Mouse (Mus musculus): ENCODE measurements around the gene Skor1. TPM values are rescaled to one million over a fixed set of nuclear protein-coding genes. Genes with fewer than 3 reads are reported as not detected.

Skor1 gene
- polyA plus RNA-seq, 1 experiment from 2014 or later = not detected

GRCm38 (mm10) chr9:63132673-63133601, 15.8 kb downstream of the Skor1 start:
- DNase-seq (peak; percentile 97), ATAC-seq (ENCODE audit: insufficient read depth) (peak; percentile 98)
- WGBS = 1% methylated on average over 48 of the region's 48 CpGs
- Histone ChIP-seq H3K4me2 (peak overlapping the region; percentile 87), H3K4me1 (ENCODE audit: insufficient read depth) (peaks cover 6% of the 10 kb centered on the region; the same call in 1 of the 2 replicates), H3K27ac (ENCODE audit: low read depth) (peak overlapping the region; percentile 80), H3K36me3 (ENCODE audit: insufficient read depth) (no peaks in the 10 kb centered on the region), H3K9ac (peak overlapping the region; percentile 74), H3K4me3 (ENCODE audit: low read depth, low read length) (peak overlapping the region; percentile 62), H3K27me3 (ENCODE audit: insufficient read depth, low read length) (peaks cover 44% of the 10 kb centered on the region), H3K9me3 (ENCODE audit: low read depth, low read length) (no peaks in the 10 kb centered on the region)
- TF ChIP-seq CTCF (IDR thresholded peaks at IDR 0.05; ENCODE audit: low read depth) = no peak

- H3K27ac ChIP-seq (ENCODE audit: low read depth) = peak overlapping the region; percentile 80
- no peaks in the 10 kb centered on the region for H3K36me3 ChIP-seq (ENCODE audit: insufficient read depth)
- DNase-seq (peak; percentile 58), ATAC-seq (ENCODE audit: insufficient read depth) (peak; percentile 16; the same call in 1 of the 2 replicates)
- peaks cover 6% of the 10 kb centered on the region; the same call in 1 of the 2 replicates for H3K4me1 ChIP-seq (ENCODE audit: insufficient read depth)
- WGBS = 3% methylated on average over 28 of the region's 28 CpGs
- H3K9ac ChIP-seq = peak overlapping the region; percentile 74
- peak overlapping the region; percentile 87 for H3K4me2 ChIP-seq
- H3K27me3 ChIP-seq (ENCODE audit: insufficient read depth, low read length) = peaks cover 36% of the 10 kb centered on the region
- no peaks in the 10 kb centered on the region for H3K9me3 ChIP-seq (ENCODE audit: low read depth, low read length)
- peak overlapping the region; percentile 62 for H3K4me3 ChIP-seq (ENCODE audit: low read depth, low read length)
- TF ChIP-seq CTCF (IDR thresholded peaks at IDR 0.05; ENCODE audit: low read depth) = no peak
Observed at GRCm38 (mm10) chr9:63131957-63132602, 16.7 kb downstream of the Skor1 start.

GRCm38 (mm10) chr9:63129641-63130041, 19.1 kb downstream of the Skor1 start:
- Histone ChIP-seq H3K27me3 (ENCODE audit: insufficient read depth, low read length) (peaks cover 13% of the 10 kb centered on the region), H3K4me2 (no peak overlapping the region), H3K27ac (ENCODE audit: low read depth) (no peak overlapping the region), H3K9me3 (ENCODE audit: low read depth, low read length) (no peaks in the 10 kb centered on the region), H3K4me3 (ENCODE audit: low read depth, low read length) (no peak overlapping the region), H3K9ac (no peak overlapping the region), H3K36me3 (ENCODE audit: insufficient read depth) (no peaks in the 10 kb centered on the region), H3K4me1 (ENCODE audit: insufficient read depth) (peaks cover 6% of the 10 kb centered on the region; the same call in 1 of the 2 replicates)
- DNase-seq (no peak), ATAC-seq (ENCODE audit: insufficient read depth) (no peak)
- TF ChIP-seq CTCF (IDR thresholded peaks at IDR 0.05; ENCODE audit: low read depth) = no peak
- WGBS = 64% methylated on average over 8 of the region's 8 CpGs

- H3K4me3 ChIP-seq (ENCODE audit: low read depth, low read length) = no peak overlapping the region
- peak overlapping the region; percentile 10; the same call in 1 of the 2 replicates for H3K9ac ChIP-seq
- DNase-seq (no peak), ATAC-seq (ENCODE audit: insufficient read depth) (no peak)
- no peaks in the 10 kb centered on the region for H3K27me3 ChIP-seq (ENCODE audit: insufficient read depth, low read length)
- TF ChIP-seq CTCF (IDR thresholded peaks at IDR 0.05; ENCODE audit: low read depth) = no peak
- no peaks in the 10 kb centered on the region for H3K9me3 ChIP-seq (ENCODE audit: low read depth, low read length)
- H3K4me2 ChIP-seq = peak overlapping the region; percentile 82
- H3K4me1 ChIP-seq (ENCODE audit: insufficient read depth) = no peaks in the 10 kb centered on the region
- no peak overlapping the region for H3K27ac ChIP-seq (ENCODE audit: low read depth)
- 40% methylated on average over 9 of the region's 9 CpGs for WGBS
- no peaks in the 10 kb centered on the region for H3K36me3 ChIP-seq (ENCODE audit: insufficient read depth)
Observed at GRCm38 (mm10) chr9:63124512-63124911, 24.2 kb downstream of the Skor1 start.

GRCm38 (mm10) chr9:63123451-63124438, 25.0 kb downstream of the Skor1 start:
- H3K36me3 ChIP-seq (ENCODE audit: insufficient read depth) = no peaks in the 10 kb centered on the region
- peak overlapping the region; percentile 38 for H3K9ac ChIP-seq
- no peaks in the 10 kb centered on the region for H3K27me3 ChIP-seq (ENCODE audit: insufficient read depth, low read length)
- H3K4me2 ChIP-seq = peak overlapping the region; percentile 82
- peak overlapping the region; percentile 76 for H3K27ac ChIP-seq (ENCODE audit: low read depth)
- TF ChIP-seq CTCF (IDR thresholded peaks at IDR 0.05; ENCODE audit: low read depth) = peak; percentile 100
- H3K9me3 ChIP-seq (ENCODE audit: low read depth, low read length) = no peaks in the 10 kb centered on the region
- DNase-seq (peak; percentile 98), ATAC-seq (ENCODE audit: insufficient read depth) (peak; percentile 99)
- H3K4me3 ChIP-seq (ENCODE audit: low read depth, low read length) = peak overlapping the region; percentile 44
- no peaks in the 10 kb centered on the region for H3K4me1 ChIP-seq (ENCODE audit: insufficient read depth)
- 6% methylated on average over 30 of the region's 30 CpGs for WGBS

GRCm38 (mm10) chr9:63122161-63122833, 26.5 kb downstream of the Skor1 start:
- WGBS = 43% methylated on average over 8 of the region's 8 CpGs
- Histone ChIP-seq H3K4me1 (ENCODE audit: insufficient read depth) (no peaks in the 10 kb centered on the region), H3K4me3 (ENCODE audit: low read depth, low read length) (no peak overlapping the region), H3K4me2 (no peak overlapping the region), H3K27me3 (ENCODE audit: insufficient read depth, low read length) (no peaks in the 10 kb centered on the region), H3K27ac (ENCODE audit: low read depth) (no peak overlapping the region), H3K36me3 (ENCODE audit: insufficient read depth) (no peaks in the 10 kb centered on the region), H3K9me3 (ENCODE audit: low read depth, low read length) (no peaks in the 10 kb centered on the region), H3K9ac (no peak overlapping the region)
- no peak for TF ChIP-seq CTCF (IDR thresholded peaks at IDR 0.05; ENCODE audit: low read depth)
- DNase-seq (peak; percentile 69), ATAC-seq (ENCODE audit: insufficient read depth) (no peak)
